In the genomic region with DNA sequence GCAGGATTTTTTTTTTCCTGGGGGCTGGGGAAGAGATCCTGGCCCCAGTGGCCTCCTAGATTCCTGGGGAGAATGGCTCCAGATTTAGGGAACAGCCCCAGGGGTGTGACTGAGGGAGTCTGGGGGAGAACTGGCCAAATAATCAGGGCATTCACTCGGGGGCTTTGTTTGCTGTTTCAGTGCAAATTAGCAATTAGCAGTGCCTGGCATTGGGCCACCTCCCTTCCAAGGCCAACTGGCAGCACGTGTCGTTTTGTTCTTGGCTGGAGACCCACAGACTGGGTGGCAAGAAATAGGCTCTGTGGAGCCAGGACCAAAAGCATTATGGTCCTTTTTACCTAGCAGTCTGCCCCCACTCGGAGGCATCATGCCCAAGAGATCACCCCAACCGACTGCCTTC, we compare ENCODE assay signal across 9 mouse cellular contexts. TPM values are rescaled to one million over a fixed set of nuclear protein-coding genes. Genes with fewer than 3 reads are reported as not detected.
DNase-seq lines count a peak whose midpoint lies in the region; ATAC-seq lines count a peak whose summit lies in the region.
"Had no signal": no experiment of that assay in that cellular context is flagged by ENCODE, and none has a peak within 500 bp of the region (broad histone marks: within the 10 kb centered on the region; RNA-seq: fewer than 3 reads in every experiment).

No protein-coding gene starts in this region.

- H3K27me3 ChIP-seq in neural tube, embryonic 12.5 days (replicated peaks) = peaks cover 11% of the 10 kb centered on the region; the same call in 1 of the 2 replicates
- H3K27me3 ChIP-seq: lung, embryonic 15.5 days had no signal

- H3K9me3 ChIP-seq in neural tube, embryonic 12.5 days = peaks cover 6% of the 10 kb centered on the region; the same call in 1 of the 2 replicates
- H3K9me3 ChIP-seq: lung, embryonic 15.5 days had no signal

- H3K27ac ChIP-seq in neural tube, embryonic 12.5 days = no peak overlapping the region
- H3K27ac ChIP-seq: lung, embryonic 15.5 days had no signal

- no peak for DNase-seq in neural tube, embryonic 10.5 days (ENCODE audit: extremely low spot score, low spot score)
- DNase-seq in layer of hippocampus, postnatal 36 days = peak; percentile 85 to 88
- peak; percentile 25 for DNase-seq in retina, embryonic 14.5 days (ENCODE audit: low spot score)
- DNase-seq in gastrocnemius, postnatal 10 days = no peak
- DNase-seq in spleen, postnatal 14 days (ENCODE audit: low spot score in 2 of 2) = no peak
- no peak for DNase-seq in embryo, embryonic 10 days (ENCODE audit: low spot score)

- no peaks in the 10 kb centered on the region for H3K36me3 ChIP-seq in neural tube, embryonic 12.5 days
- H3K36me3 ChIP-seq: lung, embryonic 15.5 days had no signal

- H3K9ac ChIP-seq in neural tube, embryonic 12.5 days = no peak overlapping the region
- H3K9ac ChIP-seq: lung, embryonic 15.5 days had no signal

- no peak overlapping the region for H3K4me3 ChIP-seq in neural tube, embryonic 12.5 days
- H3K4me3 ChIP-seq: lung, embryonic 15.5 days had no signal

- H3K4me2 ChIP-seq in neural tube, embryonic 12.5 days (replicated peaks) = no peak overlapping the region
- H3K4me2 ChIP-seq: lung, embryonic 15.5 days had no signal

- ATAC-seq in neural tube, embryonic 12.5 days (ENCODE audit: low FRiP score, low read depth) = peak; percentile 29; the same call in 1 of the 2 replicates
- ATAC-seq in frontal cortex, adult (ENCODE audit: low TSS enrichment) = peak; percentile 52

- 0 out of 2 replicates have a peak, but pooled peaks cover 2% of the 10 kb centered on the region for H3K4me1 ChIP-seq in neural tube, embryonic 12.5 days

- 10% methylated on average over 5 of the region's 5 CpGs for WGBS in neural tube, embryonic 12.5 days

RNA-seq across cellular contexts. Expression of a gene that starts 33.7 kb away (rescaled TPM):
- 2.2 and 2.9 TPM in 2 replicates for polyA plus RNA-seq in neural tube, embryonic 12.5 days (2016; fragmentation: Nextera tagmentation; extraction: Ambion mirVana)
- total RNA-seq in layer of hippocampus, postnatal 36 days (2021) = under 1 TPM; 0.37 to 0.81 TPM
- total RNA-seq in gastrocnemius, postnatal 10 days (2021) = under 1 TPM; 0.92 to 0.93 TPM

RNA-seq across cellular contexts. Expression of a gene that starts 52.1 kb away (rescaled TPM):
- 11.9 and 13.4 TPM in 2 replicates for polyA plus RNA-seq in neural tube, embryonic 12.5 days (2016; fragmentation: Nextera tagmentation; extraction: Ambion mirVana)
- total RNA-seq in layer of hippocampus, postnatal 36 days (2021) = 1 to 10 TPM; 6.4 to 7.7 TPM
- total RNA-seq in gastrocnemius, postnatal 10 days (2021) = under 1 TPM; 0.14 to 0.16 TPM

RNA-seq across cellular contexts. Expression of a gene that starts 55.4 kb away (rescaled TPM):
- polyA plus RNA-seq in neural tube, embryonic 12.5 days (2016; fragmentation: Nextera tagmentation; extraction: Ambion mirVana) = 38.8 and 50.5 TPM in 2 replicates
- total RNA-seq in layer of hippocampus, postnatal 36 days (2021) = 1 to 10 TPM; 4.7 to 5.8 TPM
- total RNA-seq in gastrocnemius, postnatal 10 days (2021) = 1 to 10 TPM; 4.1 to 4.4 TPM

Comparison
In these comparisons a context has a peak if more than half of its experiments do, and no peak if none do; other contexts are left out.
1. DNase-seq: peak in layer of hippocampus, postnatal 36 days (2 of 2) and retina, embryonic 14.5 days (single experiment); none in neural tube, embryonic 10.5 days (single experiment), gastrocnemius, postnatal 10 days (single experiment), spleen, postnatal 14 days (0 of 2) and embryo, embryonic 10 days (single experiment).
2. RNA of a gene that starts 52.1 kb away (total RNA-seq): 6.4 to 7.7 TPM in layer of hippocampus, postnatal 36 days; 0.14 to 0.16 TPM in gastrocnemius, postnatal 10 days; every median in the first group is over 4 times any median in the second.